Mouse (Mus musculus) subcutaneous adipose tissue, adult 2 months (tissue): ENCODE data around the gene Ghrl. TPM values are rescaled to one million over a fixed set of nuclear protein-coding genes. Genes with fewer than 3 reads are reported as not detected.

ENCODE experiments used
- polyA plus RNA-seq: library from polyadenylated mRNA; depleted of rRNA; stranded (reverse); fragments of >200 nt; gene quantifications from 2 replicates; pipeline ENCODE4 v1.2.3, GENCODE M21; 2012; ENCODE audit warnings: low replicate concordance; rRNA removed

The Ghrl gene
- polyA plus RNA-seq: 0.14 and 0.21 TPM in 2 replicates

GRCm38 (mm10) chr6:113719878-113720277 is at the start of gene Ghrl:
TSS of gene Ghrl (minus strand) at chr6:113719880.

DNA sequence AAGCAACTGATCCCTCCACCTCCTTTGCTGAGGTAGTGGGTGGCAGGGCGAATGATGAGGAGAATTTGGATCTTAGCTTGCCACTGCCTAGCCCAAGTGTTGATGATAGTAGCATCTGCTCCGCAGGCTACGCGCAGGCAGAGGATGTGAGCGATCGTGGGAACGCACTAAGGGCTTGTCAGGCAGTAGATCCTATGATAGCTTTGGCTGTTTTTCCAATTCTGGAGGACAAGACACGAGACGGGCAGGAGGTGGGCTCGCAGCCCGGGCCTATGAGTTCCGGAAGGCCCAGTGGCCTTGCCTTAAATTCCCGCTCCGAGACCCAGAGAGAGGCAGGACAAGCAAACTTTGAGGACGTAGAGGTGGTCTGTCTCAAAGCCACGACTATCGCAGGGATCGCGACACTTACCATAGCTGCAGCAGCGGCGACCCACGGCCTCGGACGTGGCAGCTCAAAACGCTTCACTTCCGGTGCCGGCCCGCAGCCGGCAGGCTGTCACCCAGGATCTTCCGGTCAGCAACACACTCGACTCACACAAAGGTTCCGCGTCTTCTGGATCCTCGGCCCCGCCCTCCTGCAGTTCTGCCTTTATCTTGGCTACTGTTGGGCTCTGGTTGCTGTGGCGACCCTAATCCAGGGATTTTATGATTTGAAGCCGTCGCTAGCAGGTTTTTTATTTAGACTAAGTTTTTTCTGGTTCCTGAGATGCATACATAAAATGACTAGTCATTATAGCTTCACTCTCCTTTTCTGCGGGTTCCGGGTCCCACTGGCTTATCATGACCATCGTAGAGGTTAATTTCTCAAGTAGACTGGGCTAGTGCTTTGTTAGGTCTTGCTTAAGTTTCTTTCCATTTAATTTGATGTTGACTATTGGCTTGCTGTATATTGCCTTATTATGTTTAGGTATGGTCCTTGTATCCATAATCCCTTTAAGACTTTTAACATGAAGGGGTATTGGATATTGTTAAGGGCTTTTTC is 20.8 kb upstream of the Ghrl start, which contains the start of gene Sec13:
Gene Sec13 (minus strand): TSS at position 508 of the 982 bp plus-strand sequence.

GRCm38 (mm10) chr6:113696582-113697221 is 23.0 kb downstream of the Ghrl start, which contains the start of gene Tatdn2:
TSS of gene Tatdn2 (plus strand) at chr6:113697050.

Other genes with a start within 250 kb of the Ghrl start
- 62.5 and 102 TPM in 2 replicates for gene Il17rc, start 248.5 kb downstream of the Ghrl start, polyA plus RNA-seq
- gene Creld1, start 236.6 kb downstream of the Ghrl start, polyA plus RNA-seq: 31.6 and 59.5 TPM in 2 replicates
- gene Prrt3, start 217.9 kb downstream of the Ghrl start, polyA plus RNA-seq: 0.12 TPM in 1 of 2 replicates, not detected in the other
- 74.0 and 95.2 TPM in 2 replicates for gene Emc3, start 188.2 kb downstream of the Ghrl start, polyA plus RNA-seq
- gene Fancd2, start 188.2 kb downstream of the Ghrl start, polyA plus RNA-seq: 0.40 and 2.9 TPM in 2 replicates
- not detected in 2 replicates for gene Fancd2os, start 119.2 kb downstream of the Ghrl start, polyA plus RNA-seq
- gene Brk1, start 115.1 kb downstream of the Ghrl start, polyA plus RNA-seq: 198 and 229 TPM in 2 replicates
- gene Vhl, start 95.9 kb downstream of the Ghrl start, polyA plus RNA-seq: 32.8 and 40.6 TPM in 2 replicates
- gene Irak2, start 81.4 kb downstream of the Ghrl start, polyA plus RNA-seq: 47.6 and 86.4 TPM in 2 replicates
- 32.3 and 38.4 TPM in 2 replicates for gene Tatdn2, start 22.8 kb downstream of the Ghrl start, polyA plus RNA-seq
- gene Sec13, start 20.9 kb upstream of the Ghrl start, polyA plus RNA-seq: 197 and 199 TPM in 2 replicates